Mouse (Mus musculus) heart, embryonic 11.5 days (tissue): ENCODE data around the gene E2f1. TPM values are rescaled to one million over a fixed set of nuclear protein-coding genes. Genes with fewer than 3 reads are reported as not detected.

Experiments used
- ATAC-seq: fragments of 200-750 bp; cut with Nextera tagmentation; replicated peaks from 2 replicates; pipeline ENCODE4 v1.8.0; 2017; ENCODE audit warnings: moderate library complexity; ENCODE audit not compliant: insufficient number of reproducible peaks, low FRiP score, low TSS enrichment
- H3K27ac ChIP-seq: fragments of 300-500 bp; sonication (generic); 2 replicates; pipeline ENCODE4 v1.5.1; 2014; ENCODE audit warnings: mild to moderate bottlenecking, low read depth, low read length
- H3K27me3 ChIP-seq: fragments of 300-500 bp; sonication (generic); 2 replicates; pipeline ENCODE4 v1.6.1; 2014; ENCODE audit warnings: mild to moderate bottlenecking, low read length, mixed read lengths; ENCODE audit not compliant: control insufficient read depth, insufficient read depth
- H3K36me3 ChIP-seq: fragments of 300-500 bp; sonication (generic); 2 replicates; pipeline ENCODE4 v1.6.1; 2014; ENCODE audit warnings: mild to moderate bottlenecking, low read length, moderate library complexity, mixed read lengths; ENCODE audit not compliant: control insufficient read depth, insufficient read depth
- H3K4me1 ChIP-seq: fragments of 300-500 bp; sonication (generic); 2 replicates; pipeline ENCODE4 v1.6.1; 2014; ENCODE audit warnings: low read length; ENCODE audit not compliant: control insufficient read depth, insufficient read depth
- H3K4me2 ChIP-seq: fragments of 300-500 bp; sonication (generic); 2 replicates; pipeline ENCODE4 v1.6.1; 2014; ENCODE audit warnings: mild to moderate bottlenecking, moderate library complexity
- H3K4me3 ChIP-seq: fragments of 300-500 bp; sonication (generic); 2 replicates; pipeline ENCODE4 v1.5.1; 2014; ENCODE audit warnings: low read depth, low read length
- H3K9ac ChIP-seq: fragments of 300-500 bp; sonication (generic); 2 replicates; pipeline ENCODE4 v1.6.1; 2014; ENCODE audit warnings: mild to moderate bottlenecking, low read depth, low read length, moderate library complexity
- H3K9me3 ChIP-seq: fragments of 300-500 bp; sonication (generic); replicated peaks from 2 replicates; pipeline ENCODE4 v1.6.1; 2016; ENCODE audit warnings: low read length; ENCODE audit not compliant: control insufficient read depth
- WGBS: fragments of 180-500 bp; shearing (Covaris S2); extraction: QIAGEN DNeasy Blood & Tissue Kit; methylation state at CpG from one replicate; pipeline ENCODE4 v1.1.7; 2014; ENCODE audit not compliant: insufficient replicate concordance; 5-methylcytosine and 5-hydroxymethylcytosine counted together
- polyA plus RNA-seq: library from polyadenylated mRNA; unstranded; fragments of >200 nt; fragmentation: Nextera tagmentation; extraction: Ambion mirVana; gene quantifications from 2 replicates; pipeline ENCODE4 v1.2.1, GENCODE M21; 2014

E2f1 gene
- polyA plus RNA-seq, 1 experiment from 2014 or later = 6.5 TPM

DNA sequence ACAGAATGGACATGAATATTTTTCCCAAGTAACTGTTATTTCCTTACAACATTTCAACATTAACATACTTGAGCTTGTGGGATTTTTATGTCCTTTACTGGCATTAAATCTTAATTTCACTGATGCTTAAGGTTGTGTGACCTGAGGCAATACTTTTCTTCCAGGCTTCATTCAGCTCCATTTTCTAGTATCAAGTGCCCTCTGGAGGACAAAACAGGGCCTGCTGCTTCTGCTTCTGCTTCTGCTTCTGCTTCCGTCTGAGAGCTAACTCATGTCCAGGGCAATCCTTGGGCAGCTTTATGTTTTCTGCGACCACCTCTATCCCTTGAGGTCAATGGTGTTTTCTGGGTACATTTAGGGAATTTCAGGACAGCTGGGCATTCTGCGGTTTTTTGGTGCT lies 30.0 kb downstream of the E2f1 start:
- Histone ChIP-seq H3K9me3 (no peaks in the 10 kb centered on the region), H3K9ac (no peak overlapping the region), H3K36me3 (peaks cover 4% of the 10 kb centered on the region; the same call in 1 of the 2 replicates), H3K4me2 (no peak overlapping the region), H3K27me3 (no peaks in the 10 kb centered on the region), H3K4me3 (no peak overlapping the region), H3K4me1 (0 out of 2 replicates have a peak, but pooled peaks cover 4% of the 10 kb centered on the region), H3K27ac (no peak overlapping the region)
- WGBS = 73% methylated on average over 3 of the region's 3 CpGs
- no peak for ATAC-seq

DNA sequence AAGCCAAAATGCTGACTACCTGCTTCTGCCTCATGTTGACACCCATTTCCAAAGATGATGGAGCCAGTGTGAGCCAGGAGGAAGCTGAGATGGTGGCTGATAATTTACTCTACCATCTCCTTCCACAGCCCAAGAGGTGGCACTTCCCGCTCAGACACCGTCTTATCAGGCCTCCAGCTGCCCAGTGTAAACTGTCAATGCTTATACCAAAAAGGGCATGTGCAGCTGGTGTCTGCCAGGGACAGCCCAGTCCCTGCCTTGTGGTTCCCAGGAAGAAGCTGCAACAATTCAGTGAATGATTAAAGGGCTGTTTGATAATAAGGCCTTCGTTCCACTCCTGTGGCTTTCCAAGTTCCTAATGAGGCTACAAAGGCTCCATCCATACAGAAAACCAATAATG lies 31.0 kb downstream of the E2f1 start:
- Histone ChIP-seq H3K36me3 (peaks cover 4% of the 10 kb centered on the region; the same call in 1 of the 2 replicates), H3K9ac (no peak overlapping the region)
- no peak for ATAC-seq

DNA sequence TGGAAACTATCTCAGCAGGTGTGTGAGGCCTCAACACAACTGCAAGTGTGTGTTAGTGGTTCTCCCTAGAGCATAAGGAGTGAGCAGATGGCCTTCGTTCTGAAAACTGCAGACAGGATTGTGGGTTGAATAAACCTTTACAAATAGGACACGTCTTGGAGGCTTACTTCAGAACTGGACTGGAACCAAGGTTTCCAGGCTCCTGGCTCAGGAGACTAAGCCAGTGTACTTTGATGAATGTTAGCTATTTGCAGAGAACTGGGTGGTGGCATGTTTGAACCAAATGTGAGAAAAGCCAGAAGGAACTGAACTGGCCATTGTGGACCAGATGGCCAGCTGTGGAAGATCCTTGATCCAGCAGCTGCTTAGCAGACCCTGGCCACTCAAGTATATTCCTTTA lies 31.4 kb downstream of the E2f1 start:
- Histone ChIP-seq H3K9ac (no peak overlapping the region), H3K27ac (no peak overlapping the region), H3K9me3 (no peaks in the 10 kb centered on the region), H3K36me3 (peaks cover 4% of the 10 kb centered on the region; the same call in 1 of the 2 replicates), H3K4me3 (no peak overlapping the region), H3K4me2 (no peak overlapping the region), H3K4me1 (0 out of 2 replicates have a peak, but pooled peaks cover 4% of the 10 kb centered on the region), H3K27me3 (no peaks in the 10 kb centered on the region)
- no peak for ATAC-seq
- 67% methylated on average over 2 of the region's 2 CpGs for WGBS

More for the DNA sequence above, 31.0 kb downstream of the E2f1 start:
- Histone ChIP-seq H3K4me3 (no peak overlapping the region), H3K27ac (no peak overlapping the region), H3K9me3 (no peaks in the 10 kb centered on the region), H3K4me1 (0 out of 2 replicates have a peak, but pooled peaks cover 4% of the 10 kb centered on the region), H3K4me2 (no peak overlapping the region), H3K27me3 (no peaks in the 10 kb centered on the region)
- WGBS = 27% methylated on average over 3 of the region's 3 CpGs

DNA sequence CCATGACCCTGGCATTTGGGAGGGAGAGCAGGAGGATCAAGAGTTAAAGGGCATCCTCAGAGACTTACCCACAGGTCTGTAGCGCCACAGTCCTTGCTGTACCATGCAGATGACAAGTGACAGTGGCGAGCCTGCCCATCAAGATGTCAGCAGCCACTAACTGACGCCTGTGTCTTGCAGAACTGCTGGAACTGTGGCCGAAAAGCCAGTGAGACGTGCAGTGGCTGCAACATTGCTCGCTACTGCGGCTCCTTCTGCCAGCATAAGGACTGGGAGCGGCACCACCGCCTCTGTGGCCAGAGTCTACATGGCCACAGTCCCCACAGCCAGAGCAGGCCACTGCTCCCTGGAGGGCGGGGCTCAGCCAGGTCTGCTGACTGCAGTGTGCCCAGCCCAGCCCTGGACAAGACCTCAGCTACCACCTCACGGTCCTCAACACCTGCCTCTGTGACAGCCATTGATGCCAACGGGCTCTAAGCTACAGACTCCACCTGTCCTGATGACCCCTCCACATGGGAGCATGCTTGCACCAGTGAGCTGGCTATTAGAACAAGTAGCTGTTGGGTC lies 34.9 kb downstream of the E2f1 start:
- H3K36me3 ChIP-seq = peaks cover 11% of the 10 kb centered on the region
- WGBS = 68% methylated on average over 12 of the region's 12 CpGs

DNA sequence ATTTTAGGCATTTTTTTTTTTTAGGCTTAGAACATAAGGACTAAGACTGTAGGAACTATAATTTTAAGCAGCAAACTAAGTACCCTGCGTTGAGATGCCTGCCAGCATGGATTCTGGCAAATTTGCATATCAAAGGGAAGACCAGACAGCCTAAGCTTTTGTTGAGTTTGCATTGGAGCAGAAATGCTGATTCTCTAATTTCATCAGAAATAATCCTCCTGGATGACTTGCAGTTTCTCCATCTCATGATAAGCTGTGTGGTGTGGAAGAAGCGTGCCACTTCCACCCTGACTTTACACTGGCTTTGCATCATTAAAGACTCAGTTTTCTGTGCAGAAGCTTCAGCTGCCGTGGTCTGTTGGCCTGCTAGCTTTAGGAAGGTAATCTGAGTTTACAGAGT lies 36.8 kb downstream of the E2f1 start:
- H3K27ac ChIP-seq = no peak overlapping the region
- 65% methylated on average over 3 of the region's 3 CpGs for WGBS
- H3K4me2 ChIP-seq = no peak overlapping the region
- no peak for ATAC-seq
- H3K27me3 ChIP-seq = no peaks in the 10 kb centered on the region
- no peak overlapping the region for H3K4me3 ChIP-seq
- H3K36me3 ChIP-seq = peaks cover 21% of the 10 kb centered on the region
- no peaks in the 10 kb centered on the region for H3K4me1 ChIP-seq
- H3K9me3 ChIP-seq = no peaks in the 10 kb centered on the region
- H3K9ac ChIP-seq = no peak overlapping the region

More for the DNA sequence above, 34.9 kb downstream of the E2f1 start:
- H3K9ac ChIP-seq = no peak overlapping the region
- no peaks in the 10 kb centered on the region for H3K27me3 ChIP-seq
- H3K9me3 ChIP-seq = no peaks in the 10 kb centered on the region
- no peak overlapping the region for H3K4me3 ChIP-seq
- H3K4me1 ChIP-seq = 0 out of 2 replicates have a peak, but pooled peaks cover 4% of the 10 kb centered on the region
- no peak overlapping the region for H3K27ac ChIP-seq
- ATAC-seq = peak; percentile 57; the same call in 1 of the 2 replicates
- no peak overlapping the region for H3K4me2 ChIP-seq

DNA sequence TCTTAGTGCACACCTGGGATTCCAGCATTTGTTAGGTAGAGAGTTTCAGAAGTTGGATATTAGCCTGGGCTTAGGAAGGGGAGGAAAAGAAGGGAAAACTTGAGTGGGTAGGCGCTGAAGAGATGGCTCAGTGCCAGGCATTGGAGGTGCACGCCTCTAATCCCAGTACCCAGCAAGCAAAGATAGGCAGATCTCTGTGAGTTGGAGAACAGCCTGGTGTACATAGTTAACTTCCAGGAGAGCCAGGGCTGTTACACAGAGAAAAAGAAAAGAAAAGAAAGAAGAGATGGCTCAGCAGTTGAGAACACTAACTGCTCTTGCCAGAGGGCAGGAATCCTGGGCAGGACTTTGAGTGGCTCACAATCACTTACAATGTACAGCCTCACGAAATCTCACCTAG lies 43.2 kb downstream of the E2f1 start:
- Histone ChIP-seq H3K9me3 (no peaks in the 10 kb centered on the region), H3K27me3 (no peaks in the 10 kb centered on the region), H3K36me3 (peaks cover 28% of the 10 kb centered on the region), H3K4me1 (no peaks in the 10 kb centered on the region), H3K4me2 (no peak overlapping the region), H3K27ac (no peak overlapping the region), H3K4me3 (no peak overlapping the region), H3K9ac (no peak overlapping the region)
- WGBS = 77% methylated on average over 3 of the region's 3 CpGs
- no peak for ATAC-seq

DNA sequence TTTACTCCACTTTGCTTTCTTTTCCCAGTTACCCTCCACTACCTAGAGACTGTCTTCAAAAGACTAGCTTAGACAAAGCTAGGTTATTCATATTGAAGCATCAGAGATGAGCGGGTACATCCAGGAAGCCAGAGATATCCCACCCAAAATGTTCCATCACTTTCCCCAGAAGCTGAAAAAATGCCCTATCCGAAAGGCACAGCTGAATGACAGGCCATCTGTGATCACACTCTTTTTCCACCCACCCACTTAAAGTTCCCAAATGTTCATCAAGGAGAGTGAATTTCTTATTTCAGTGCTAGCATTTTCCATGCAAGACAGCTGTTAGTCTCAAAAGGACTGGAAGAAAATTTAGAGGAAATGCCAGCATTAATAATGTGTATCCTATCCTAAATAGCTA lies 44.4 kb downstream of the E2f1 start:
- H3K9ac ChIP-seq = no peak overlapping the region
- H3K4me2 ChIP-seq = no peak overlapping the region
- no peak for ATAC-seq
- no peaks in the 10 kb centered on the region for H3K9me3 ChIP-seq
- no peaks in the 10 kb centered on the region for H3K27me3 ChIP-seq
- no peak overlapping the region for H3K4me3 ChIP-seq
- 93% methylated on average over 2 of the region's 2 CpGs for WGBS
- no peak overlapping the region for H3K27ac ChIP-seq
- H3K4me1 ChIP-seq = no peaks in the 10 kb centered on the region
- peaks cover 24% of the 10 kb centered on the region for H3K36me3 ChIP-seq

DNA sequence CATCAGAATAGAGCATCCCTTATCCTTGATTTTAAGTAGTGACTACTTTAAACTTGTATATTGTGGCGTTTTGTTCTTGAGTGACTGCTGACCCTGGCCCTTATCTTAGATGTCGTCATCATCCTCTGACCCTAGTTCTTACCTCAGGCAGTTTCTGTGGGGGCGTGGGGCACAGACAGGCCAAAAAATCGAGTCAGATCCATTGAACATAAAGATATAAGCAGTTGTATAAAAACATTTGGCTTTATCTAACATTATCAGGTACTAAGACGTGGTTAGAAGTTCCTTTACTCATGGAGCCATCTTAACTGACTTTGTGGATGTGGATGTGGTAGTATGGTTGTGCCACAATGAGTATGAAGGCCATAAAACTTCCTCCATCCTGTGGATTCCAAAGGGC lies 47.4 kb downstream of the E2f1 start:
- 78% methylated on average over 5 of the region's 5 CpGs for WGBS
- H3K4me3 ChIP-seq = no peak overlapping the region
- H3K4me1 ChIP-seq = no peaks in the 10 kb centered on the region
- no peaks in the 10 kb centered on the region for H3K9me3 ChIP-seq
- H3K9ac ChIP-seq = no peak overlapping the region
- peaks cover 17% of the 10 kb centered on the region for H3K36me3 ChIP-seq
- H3K27me3 ChIP-seq = no peaks in the 10 kb centered on the region
- H3K27ac ChIP-seq = no peak overlapping the region
- no peak overlapping the region for H3K4me2 ChIP-seq
- no peak for ATAC-seq

DNA sequence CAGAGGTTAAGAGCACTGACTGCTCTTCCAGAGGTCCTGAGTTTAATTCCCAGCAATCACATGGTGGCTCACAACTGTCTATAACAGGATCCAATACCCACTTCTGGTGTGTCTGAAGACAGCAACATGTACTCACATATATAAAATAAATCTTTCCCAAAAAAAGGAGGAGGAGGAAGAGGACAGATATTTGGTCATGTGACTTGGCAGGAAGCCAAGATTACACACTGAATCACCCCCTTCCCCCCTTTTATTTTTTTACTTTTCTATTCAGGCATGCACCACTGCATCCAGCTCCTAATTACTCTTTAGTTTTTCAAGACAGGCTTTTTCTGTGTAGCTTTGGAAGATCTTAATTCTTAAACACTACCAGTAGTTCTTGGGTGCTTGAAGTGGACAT lies 48.2 kb downstream of the E2f1 start:
- peaks cover 17% of the 10 kb centered on the region for H3K36me3 ChIP-seq
- H3K4me1 ChIP-seq = no peaks in the 10 kb centered on the region

More for the DNA sequence above, 48.2 kb downstream of the E2f1 start:
- H3K27me3 ChIP-seq = no peaks in the 10 kb centered on the region
- no peak overlapping the region for H3K4me2 ChIP-seq
- H3K9me3 ChIP-seq = no peaks in the 10 kb centered on the region
- no peak overlapping the region for H3K9ac ChIP-seq
- ATAC-seq = no peak
- H3K27ac ChIP-seq = no peak overlapping the region
- no peak overlapping the region for H3K4me3 ChIP-seq
